Mouse (Mus musculus) myocyte (in vitro differentiated cells): ENCODE measurements around the gene Tdrd7.

Experiments used
- E2F4 ChIP-seq: IDR thresholded peaks from one replicate; pipeline ENCODE4 v1.6.1; 2011; ENCODE audit warnings: mild to moderate bottlenecking, control low read depth, moderate library complexity; ENCODE audit not compliant: insufficient read depth
- POLR2A ChIP-seq: IDR thresholded peaks from one replicate; pipeline ENCODE4 v1.6.1; 2011; ENCODE audit warnings: low read depth, mild to moderate bottlenecking, control low read depth, moderate library complexity; ENCODE audit not compliant: insufficient read length
- USF1 ChIP-seq: IDR thresholded peaks from one replicate; pipeline ENCODE4 v1.6.1; 2011; ENCODE audit warnings: low read depth, mild to moderate bottlenecking, control low read depth, moderate library complexity

GRCm38 (mm10) chr4:46011698-46012097 is 46.6 kb downstream of the Tdrd7 start:
- TF ChIP-seq POLR2A: no peak
- no peak for TF ChIP-seq USF1
- no peak for TF ChIP-seq E2F4
